Mouse (Mus musculus): ENCODE data around the gene Epn1. TPM values are rescaled to one million over a fixed set of nuclear protein-coding genes. Genes with fewer than 3 reads are reported as not detected.

The Epn1 gene
- polyA plus RNA-seq (2015; fragmentation: Nextera tagmentation; extraction: Ambion mirVana) = 41.0 and 44.5 TPM in 2 replicates

- peaks cover 16% of the 10 kb centered on the region for H3K36me3 ChIP-seq (ENCODE audit: control insufficient read depth, insufficient read depth, low read length)
- peak; percentile 97 for ATAC-seq (ENCODE audit: low FRiP score, low TSS enrichment)
Observed at GRCm38 (mm10) chr7:5080010-5080751, at the start of gene Epn1. Gene Epn1, plus strand, starts transcription at chr7:5080235.

DNA sequence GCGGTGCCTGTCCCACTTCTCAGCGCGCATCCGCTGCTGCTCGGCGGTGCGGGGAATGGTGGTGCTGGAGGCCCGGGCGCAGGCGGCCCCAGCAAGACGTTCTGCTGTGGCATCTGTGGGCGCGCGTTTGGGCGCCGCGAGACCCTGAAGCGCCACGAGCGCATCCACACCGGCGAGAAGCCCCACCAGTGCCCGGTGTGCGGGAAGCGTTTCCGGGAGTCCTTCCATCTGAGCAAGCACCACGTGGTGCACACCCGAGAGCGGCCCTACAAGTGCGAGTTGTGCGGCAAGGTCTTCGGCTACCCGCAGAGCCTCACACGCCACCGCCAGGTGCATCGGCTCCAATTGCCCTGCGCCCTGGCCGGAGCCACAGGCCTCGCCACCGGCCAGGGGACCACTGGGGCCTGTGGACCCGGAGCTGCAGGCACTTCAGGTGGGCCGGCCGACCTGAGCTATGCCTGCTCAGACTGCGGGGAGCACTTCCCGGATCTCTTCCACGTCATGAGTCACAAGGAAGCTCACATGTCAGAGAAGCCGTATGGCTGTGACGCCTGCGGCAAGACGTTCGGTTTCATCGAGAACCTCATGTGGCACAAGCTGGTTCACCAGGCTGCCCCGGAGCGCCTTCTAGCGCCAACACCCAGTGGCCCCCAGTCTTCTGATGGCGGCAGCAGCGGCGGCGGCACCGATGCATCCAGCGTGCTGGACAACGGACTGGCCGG lies 49.3 kb upstream of the Epn1 start:
- Histone ChIP-seq H3K4me1 (replicated peaks; ENCODE audit: control insufficient read depth, insufficient read depth) (no peaks in the 10 kb centered on the region), H3K4me3 (ENCODE audit: low read depth, low read length) (no peak overlapping the region), H3K9me3 (ENCODE audit: control insufficient read depth, low read length) (peaks cover 11% of the 10 kb centered on the region), H3K36me3 (ENCODE audit: control insufficient read depth, insufficient read depth, low read length) (peaks cover 51% of the 10 kb centered on the region), H3K27ac (replicated peaks) (no peak overlapping the region), H3K4me2 (replicated peaks; ENCODE audit: low read depth) (no peak overlapping the region), H3K9ac (ENCODE audit: low read length) (no peak overlapping the region), H3K27me3 (ENCODE audit: control insufficient read depth, insufficient read depth, low read length) (no peaks in the 10 kb centered on the region)
- 88% methylated on average over 63 of the region's 63 CpGs for WGBS
- ATAC-seq (ENCODE audit: low FRiP score, low TSS enrichment) (no peak), DNase-seq (ENCODE audit: low spot score) (no peak)
- no peak for TF ChIP-seq CTCF (IDR thresholded peaks at IDR 0.05; ENCODE audit: low read depth)
- no peak for TF ChIP-seq EP300 (optimal IDR thresholded peaks at IDR 0.05)

More at GRCm38 (mm10) chr7:5080010-5080751, at the start of gene Epn1:
- Histone ChIP-seq H3K4me3 (ENCODE audit: low read depth, low read length) (peak within 1 kb of the TSS; percentile 99), H3K9me3 (ENCODE audit: control insufficient read depth, low read length) (no peaks in the 10 kb centered on the region), H3K27ac (replicated peaks) (peak within 1 kb of the TSS; percentile 98), H3K4me1 (replicated peaks; ENCODE audit: control insufficient read depth, insufficient read depth) (0 out of 2 replicates have a peak, but pooled peaks cover 2% of the 10 kb centered on the region), H3K9ac (ENCODE audit: low read length) (peak within 1 kb of the TSS; percentile 99), H3K27me3 (ENCODE audit: control insufficient read depth, insufficient read depth, low read length) (no peaks in the 10 kb centered on the region), H3K4me2 (replicated peaks; ENCODE audit: low read depth) (peak within 1 kb of the TSS; percentile 85)
- TF ChIP-seq CTCF (IDR thresholded peaks at IDR 0.05; ENCODE audit: low read depth) = no peak
- TF ChIP-seq EP300 (optimal IDR thresholded peaks at IDR 0.05) = no peak
- WGBS = under 1% methylated on average over 77 of the region's 81 CpGs
- DNase-seq (ENCODE audit: low spot score) = peak; percentile 98

DNA sequence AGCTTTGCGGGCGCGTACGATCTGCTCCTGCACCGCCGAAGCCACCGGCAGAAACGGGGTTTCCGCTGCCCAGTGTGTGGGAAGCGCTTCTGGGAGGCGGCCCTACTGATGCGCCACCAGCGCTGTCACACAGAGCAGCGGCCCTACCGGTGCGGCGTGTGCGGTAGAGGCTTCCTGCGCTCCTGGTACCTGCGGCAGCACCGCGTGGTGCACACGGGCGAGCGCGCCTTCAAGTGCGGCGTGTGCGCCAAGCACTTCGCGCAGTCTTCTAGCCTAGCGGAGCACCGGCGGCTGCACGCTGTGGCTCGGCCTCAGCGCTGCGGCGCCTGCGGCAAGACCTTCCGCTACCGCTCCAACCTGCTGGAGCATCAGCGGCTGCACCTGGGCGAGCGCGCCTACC lies 48.5 kb upstream of the Epn1 start:
- DNase-seq (ENCODE audit: low spot score) (no peak), ATAC-seq (ENCODE audit: low FRiP score, low TSS enrichment) (no peak)
- H3K4me3 ChIP-seq (ENCODE audit: low read depth, low read length) = no peak overlapping the region
- peaks cover 50% of the 10 kb centered on the region for H3K36me3 ChIP-seq (ENCODE audit: control insufficient read depth, insufficient read depth, low read length)
- H3K27me3 ChIP-seq (ENCODE audit: control insufficient read depth, insufficient read depth, low read length) = no peaks in the 10 kb centered on the region
- no peak overlapping the region for H3K27ac ChIP-seq (replicated peaks)
- 86% methylated on average over 45 of the region's 46 CpGs for WGBS
- H3K4me1 ChIP-seq (replicated peaks; ENCODE audit: control insufficient read depth, insufficient read depth) = no peaks in the 10 kb centered on the region
- H3K9me3 ChIP-seq (ENCODE audit: control insufficient read depth, low read length) = peaks cover 11% of the 10 kb centered on the region
- TF ChIP-seq CTCF (IDR thresholded peaks at IDR 0.05; ENCODE audit: low read depth) (no peak), EP300 (optimal IDR thresholded peaks at IDR 0.05) (no peak)
- H3K4me2 ChIP-seq (replicated peaks; ENCODE audit: low read depth) = no peak overlapping the region
- no peak overlapping the region for H3K9ac ChIP-seq (ENCODE audit: low read length)

DNA sequence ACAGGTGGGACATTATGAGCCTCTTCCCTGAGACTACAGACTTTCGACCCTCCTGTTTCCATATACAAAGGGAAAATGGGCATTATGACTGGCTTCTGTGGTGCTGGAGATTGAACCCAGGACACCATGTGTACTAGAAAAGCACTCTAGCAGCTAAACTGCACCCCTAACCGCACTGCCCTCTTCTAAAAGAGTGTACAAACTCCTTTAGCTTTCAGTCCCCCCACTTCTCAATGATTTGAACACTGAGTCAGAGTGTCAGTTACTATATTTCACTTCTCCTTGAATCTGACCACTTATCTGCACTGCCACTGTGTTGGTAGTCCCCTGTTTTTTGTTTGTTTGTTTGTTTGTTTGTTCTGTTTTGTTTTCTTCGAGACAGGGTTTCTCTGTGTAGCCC lies 46.2 kb upstream of the Epn1 start, which contains the start of gene 4632433K11Rik:
Gene 4632433K11Rik (plus strand): TSS at position 301 of the 400 bp plus-strand sequence.
- Histone ChIP-seq H3K4me2 (replicated peaks; ENCODE audit: low read depth) (no peak within 1 kb of the TSS), H3K9ac (ENCODE audit: low read length) (no peak within 1 kb of the TSS), H3K27me3 (ENCODE audit: control insufficient read depth, insufficient read depth, low read length) (no peaks in the 10 kb centered on the region), H3K9me3 (ENCODE audit: control insufficient read depth, low read length) (peaks cover 11% of the 10 kb centered on the region), H3K4me3 (ENCODE audit: low read depth, low read length) (no peak within 1 kb of the TSS), H3K36me3 (ENCODE audit: control insufficient read depth, insufficient read depth, low read length) (peaks cover 45% of the 10 kb centered on the region), H3K4me1 (replicated peaks; ENCODE audit: control insufficient read depth, insufficient read depth) (no peaks in the 10 kb centered on the region), H3K27ac (replicated peaks) (no peak within 1 kb of the TSS)
- WGBS = 83% methylated on average over 3 of the region's 3 CpGs
- TF ChIP-seq EP300 (optimal IDR thresholded peaks at IDR 0.05) = no peak
- no peak for TF ChIP-seq CTCF (IDR thresholded peaks at IDR 0.05; ENCODE audit: low read depth)
- ATAC-seq (ENCODE audit: low FRiP score, low TSS enrichment) (no peak), DNase-seq (ENCODE audit: low spot score) (no peak)

- Histone ChIP-seq H3K4me2 (replicated peaks; ENCODE audit: low read depth) (no peak overlapping the region), H3K4me3 (ENCODE audit: low read depth, low read length) (no peak overlapping the region), H3K27me3 (ENCODE audit: control insufficient read depth, insufficient read depth, low read length) (no peaks in the 10 kb centered on the region), H3K27ac (replicated peaks) (no peak overlapping the region), H3K9me3 (ENCODE audit: control insufficient read depth, low read length) (peaks cover 6% of the 10 kb centered on the region), H3K9ac (ENCODE audit: low read length) (no peak overlapping the region), H3K36me3 (ENCODE audit: control insufficient read depth, insufficient read depth, low read length) (peaks cover 26% of the 10 kb centered on the region), H3K4me1 (replicated peaks; ENCODE audit: control insufficient read depth, insufficient read depth) (no peaks in the 10 kb centered on the region)
- ATAC-seq (ENCODE audit: low FRiP score, low TSS enrichment) (no peak), DNase-seq (ENCODE audit: low spot score) (no peak)
- whole genome bisulfite sequencing = 96% methylated on average over 17 of the region's 17 CpGs
- no peak for TF ChIP-seq EP300 (optimal IDR thresholded peaks at IDR 0.05)
Observed at GRCm38 (mm10) chr7:5035628-5036027, 44.4 kb upstream of the Epn1 start.

- WGBS = 96% methylated on average over 9 of the region's 9 CpGs
- TF ChIP-seq EP300 (optimal IDR thresholded peaks at IDR 0.05) = no peak
- no peak for TF ChIP-seq CTCF (IDR thresholded peaks at IDR 0.05; ENCODE audit: low read depth)
- no peaks in the 10 kb centered on the region for H3K27me3 ChIP-seq (ENCODE audit: control insufficient read depth, insufficient read depth, low read length)
- H3K9ac ChIP-seq (ENCODE audit: low read length) = no peak overlapping the region
- H3K4me2 ChIP-seq (replicated peaks; ENCODE audit: low read depth) = no peak overlapping the region
- ATAC-seq (ENCODE audit: low FRiP score, low TSS enrichment) (no peak), DNase-seq (ENCODE audit: low spot score) (no peak)
- no peak overlapping the region for H3K27ac ChIP-seq (replicated peaks)
- peaks cover 21% of the 10 kb centered on the region for H3K36me3 ChIP-seq (ENCODE audit: control insufficient read depth, insufficient read depth, low read length)
- H3K9me3 ChIP-seq (ENCODE audit: control insufficient read depth, low read length) = peaks cover 1% of the 10 kb centered on the region
- no peak overlapping the region for H3K4me3 ChIP-seq (ENCODE audit: low read depth, low read length)
- no peaks in the 10 kb centered on the region for H3K4me1 ChIP-seq (replicated peaks; ENCODE audit: control insufficient read depth, insufficient read depth)
Observed at GRCm38 (mm10) chr7:5036136-5036535, 43.9 kb upstream of the Epn1 start.

Measured in stomach, postnatal 0 days (tissue).